ENCODE assay signal across 8 mouse cellular contexts in genomic region chr11:97149995-97150410, GRCm38 (mm10). TPM values are rescaled to one million over a fixed set of nuclear protein-coding genes. Genes with fewer than 3 reads are reported as not detected.
A peak's percentile ranks its signal among the peaks of the same experiment; 100 is the strongest.
DNase-seq lines count a peak whose midpoint lies in the region; ATAC-seq and TF ChIP-seq lines count a peak whose summit lies in the region.

No protein-coding gene starts in this region.

- H3K9me3 ChIP-seq in embryonic facial prominence, embryonic 12.5 days = no peaks in the 10 kb centered on the region
- H3K9me3 ChIP-seq in heart, embryonic 10.5 days = no peaks in the 10 kb centered on the region
- no peaks in the 10 kb centered on the region for H3K9me3 ChIP-seq in liver, postnatal 0 days (ENCODE audit: low read length)
- H3K9me3 ChIP-seq in neural tube, embryonic 15.5 days (replicated peaks) = no peaks in the 10 kb centered on the region

- H3K4me2 ChIP-seq in embryonic facial prominence, embryonic 12.5 days (replicated peaks) = peak overlapping the region; percentile 69
- H3K4me2 ChIP-seq in liver, postnatal 0 days (ENCODE audit: low read depth, low read length) = peak overlapping the region; percentile 98
- peak overlapping the region; percentile 89 for H3K4me2 ChIP-seq in neural tube, embryonic 15.5 days

- no peak for TF ChIP-seq CTCF in liver, postnatal 0 days (IDR thresholded peaks at IDR 0.05; ENCODE audit: low read depth)

- peak overlapping the region; percentile 92 for H3K27ac ChIP-seq in embryonic facial prominence, embryonic 12.5 days
- peak overlapping the region; percentile 93 for H3K27ac ChIP-seq in heart, embryonic 10.5 days
- peak overlapping the region; percentile 76 for H3K27ac ChIP-seq in liver, postnatal 0 days (ENCODE audit: low read depth)
- H3K27ac ChIP-seq in neural tube, embryonic 15.5 days (replicated peaks) = peak overlapping the region; percentile 96

- peak overlapping the region; percentile 61 for H3K4me3 ChIP-seq in embryonic facial prominence, embryonic 12.5 days
- H3K4me3 ChIP-seq in heart, embryonic 10.5 days = peak overlapping the region; percentile 83
- H3K4me3 ChIP-seq in liver, postnatal 0 days (ENCODE audit: low read depth, low read length) = peak overlapping the region; percentile 66
- H3K4me3 ChIP-seq in neural tube, embryonic 15.5 days (replicated peaks) = peak overlapping the region; percentile 78

- H3K36me3 ChIP-seq in embryonic facial prominence, embryonic 12.5 days = peaks cover 33% of the 10 kb centered on the region
- peaks cover 25% of the 10 kb centered on the region for H3K36me3 ChIP-seq in heart, embryonic 10.5 days
- 0 out of 2 replicates have a peak, but pooled peaks cover 3% of the 10 kb centered on the region for H3K36me3 ChIP-seq in liver, postnatal 0 days (replicated peaks; ENCODE audit: insufficient read depth, low read length)
- H3K36me3 ChIP-seq in neural tube, embryonic 15.5 days = peaks cover 29% of the 10 kb centered on the region

- WGBS in embryonic facial prominence, embryonic 12.5 days = 3% methylated on average over 14 of the region's 14 CpGs
- 2% methylated on average over 14 of the region's 14 CpGs for WGBS in heart, embryonic 10.5 days
- 3% methylated on average over 14 of the region's 14 CpGs for WGBS in liver, postnatal 0 days (ENCODE audit: insufficient replicate concordance)
- WGBS in neural tube, embryonic 15.5 days = 1% methylated on average over 14 of the region's 14 CpGs

- ATAC-seq in embryonic facial prominence, embryonic 12.5 days (ENCODE audit: insufficient number of reproducible peaks, insufficient read depth, low FRiP score, low TSS enrichment) = peak; percentile 5; the same call in 1 of the 2 replicates
- ATAC-seq in liver, postnatal 0 days = peak; percentile 43
- ATAC-seq in neural tube, embryonic 15.5 days (ENCODE audit: low FRiP score) = peak; percentile 18

- DNase-seq in urinary bladder, postnatal 14 days (ENCODE audit: low spot score) = peak; percentile 72
- DNase-seq in urinary bladder, adult 2 months (ENCODE audit: low spot score) = no peak
- DNase-seq in heart, embryonic 10.5 days (ENCODE audit: low spot score) = no peak
- DNase-seq in kidney, adult 8-10 months = peak; percentile 74 to 81
- peak; percentile 68 for DNase-seq in liver, postnatal 0 days
- DNase-seq in thymus, postnatal 0 days (ENCODE audit: low spot score) = no peak

- no peak for TF ChIP-seq EP300 in liver, postnatal 0 days (IDR thresholded peaks at IDR 0.05; ENCODE audit: low read depth)

- H3K27me3 ChIP-seq in embryonic facial prominence, embryonic 12.5 days = peaks cover 4% of the 10 kb centered on the region; the same call in 1 of the 2 replicates
- peaks cover 30% of the 10 kb centered on the region for H3K27me3 ChIP-seq in heart, embryonic 10.5 days (ENCODE audit: insufficient read depth, poor library complexity, severe bottlenecking)
- peaks cover 20% of the 10 kb centered on the region for H3K27me3 ChIP-seq in liver, postnatal 0 days (ENCODE audit: insufficient read depth, low read length)
- no peaks in the 10 kb centered on the region for H3K27me3 ChIP-seq in neural tube, embryonic 15.5 days (replicated peaks)

- peaks cover 53% of the 10 kb centered on the region for H3K4me1 ChIP-seq in embryonic facial prominence, embryonic 12.5 days
- peaks cover 67% of the 10 kb centered on the region for H3K4me1 ChIP-seq in heart, embryonic 10.5 days
- H3K4me1 ChIP-seq in liver, postnatal 0 days (ENCODE audit: insufficient read depth) = peaks cover 11% of the 10 kb centered on the region
- H3K4me1 ChIP-seq in neural tube, embryonic 15.5 days = peaks cover 45% of the 10 kb centered on the region

- H3K9ac ChIP-seq in embryonic facial prominence, embryonic 12.5 days = peak overlapping the region; percentile 88
- H3K9ac ChIP-seq in liver, postnatal 0 days (replicated peaks) = peak overlapping the region; percentile 60; the same call in 1 of the 2 replicates
- peak overlapping the region; percentile 87 for H3K9ac ChIP-seq in neural tube, embryonic 15.5 days (replicated peaks)

RNA-seq across cellular contexts. Expression of gene Tbkbp1, which starts 1.3 kb away (rescaled TPM):
- polyA plus RNA-seq in urinary bladder, adult 2 months (2012; rRNA removed) = 21.3 and 31.5 TPM in 2 replicates
- 9.6 and 10.4 TPM in 2 replicates for polyA plus RNA-seq in embryonic facial prominence, embryonic 12.5 days (2016; fragmentation: Nextera tagmentation; extraction: Ambion mirVana)
- polyA plus RNA-seq in heart, embryonic 10.5 days (2016; fragmentation: Nextera tagmentation; extraction: Ambion mirVana) = 7.6 and 8.4 TPM in 2 replicates
- 1.6 and 1.8 TPM in 2 replicates for polyA plus RNA-seq in liver, postnatal 0 days (2015; fragmentation: Nextera tagmentation; extraction: Ambion mirVana)
- polyA plus RNA-seq in neural tube, embryonic 15.5 days (2015; fragmentation: Nextera tagmentation; extraction: Ambion mirVana) = 8.8 and 9.5 TPM in 2 replicates
- polyA plus RNA-seq in thymus, postnatal 0 days (2015; fragmentation: Nextera tagmentation; extraction: Ambion mirVana) = 0.82 and 0.98 TPM in 2 replicates

RNA-seq across cellular contexts. Expression of gene Tbx21, which starts 34.9 kb away (rescaled TPM):
- polyA plus RNA-seq in urinary bladder, adult 2 months (2012; rRNA removed) = 1.1 and 1.4 TPM in 2 replicates
- polyA plus RNA-seq in embryonic facial prominence, embryonic 12.5 days (2016; fragmentation: Nextera tagmentation; extraction: Ambion mirVana) = 0.14 and 0.20 TPM in 2 replicates
- polyA plus RNA-seq in heart, embryonic 10.5 days (2016; fragmentation: Nextera tagmentation; extraction: Ambion mirVana) = 0.21 TPM in 1 of 2 replicates, not detected in the other
- 0.27 and 0.37 TPM in 2 replicates for polyA plus RNA-seq in liver, postnatal 0 days (2015; fragmentation: Nextera tagmentation; extraction: Ambion mirVana)
- 0.23 and 0.43 TPM in 2 replicates for polyA plus RNA-seq in neural tube, embryonic 15.5 days (2015; fragmentation: Nextera tagmentation; extraction: Ambion mirVana)
- 1.3 and 1.9 TPM in 2 replicates for polyA plus RNA-seq in thymus, postnatal 0 days (2015; fragmentation: Nextera tagmentation; extraction: Ambion mirVana)

RNA-seq across cellular contexts. Expression of gene Kpnb1, which starts 37.7 kb away (rescaled TPM):
- polyA plus RNA-seq in urinary bladder, adult 2 months (2012; rRNA removed) = 70.8 and 80.2 TPM in 2 replicates
- 65.5 and 65.8 TPM in 2 replicates for polyA plus RNA-seq in embryonic facial prominence, embryonic 12.5 days (2016; fragmentation: Nextera tagmentation; extraction: Ambion mirVana)
- 50.6 and 72.2 TPM in 2 replicates for polyA plus RNA-seq in heart, embryonic 10.5 days (2016; fragmentation: Nextera tagmentation; extraction: Ambion mirVana)
- 12.1 and 12.3 TPM in 2 replicates for polyA plus RNA-seq in liver, postnatal 0 days (2015; fragmentation: Nextera tagmentation; extraction: Ambion mirVana)
- 26.7 and 32.2 TPM in 2 replicates for polyA plus RNA-seq in neural tube, embryonic 15.5 days (2015; fragmentation: Nextera tagmentation; extraction: Ambion mirVana)
- polyA plus RNA-seq in thymus, postnatal 0 days (2015; fragmentation: Nextera tagmentation; extraction: Ambion mirVana) = 37.0 and 39.8 TPM in 2 replicates

Comparison
In these comparisons a context has a peak if more than half of its experiments do, and no peak if none do; other contexts are left out.
1. DNase-seq: peak in urinary bladder, postnatal 14 days (single experiment), kidney, adult 8-10 months (2 of 2) and liver, postnatal 0 days (single experiment); none in urinary bladder, adult 2 months (single experiment), heart, embryonic 10.5 days (single experiment) and thymus, postnatal 0 days (single experiment).
2. Peak in every context shown above with its lines, with median percentiles within 50 percentile points of each other: ATAC-seq, H3K27ac ChIP-seq, H3K4me2 ChIP-seq, H3K4me3 ChIP-seq and H3K9ac ChIP-seq.